Mouse (Mus musculus) E14TG2a.4 (cell line): ENCODE measurements around the gene Map2k4.

Source experiments
- H3K27me3 ChIP-seq: 2 replicates; pipeline ENCODE4 v1.6.1; 2014; ENCODE audit warnings: low read length, control low read depth; ENCODE audit not compliant: insufficient read depth
- H3K36me3 ChIP-seq: 2 replicates; pipeline ENCODE4 v1.6.1; 2014; ENCODE audit warnings: low read length, control low read depth; ENCODE audit not compliant: insufficient read depth
- H3K4me1 ChIP-seq: replicated peaks from 2 replicates; pipeline ENCODE4 v1.6.1; 2014; ENCODE audit warnings: low read depth, low read length, control low read depth
- H3K4me3 ChIP-seq: replicated peaks from 2 replicates; pipeline ENCODE4 v1.5.1; 2014; ENCODE audit warnings: mild to moderate bottlenecking, low read length
- H3K9me3 ChIP-seq: 2 replicates; pipeline ENCODE4 v1.6.1; 2014; ENCODE audit warnings: low read length, control low read depth
- CTCF ChIP-seq: conservative IDR thresholded peaks from 2 replicates; pipeline ENCODE4 v1.5.1; 2014; ENCODE audit warnings: low read length
- NANOG ChIP-seq: IDR thresholded peaks from 2 replicates; pipeline ENCODE4 v1.6.1; 2014; ENCODE audit warnings: borderline replicate concordance, low read length, mixed read lengths
- POU5F1 ChIP-seq: IDR thresholded peaks from 2 replicates; pipeline ENCODE4 v1.6.1; 2014; ENCODE audit warnings: low read length, borderline replicate concordance

The Map2k4 gene

GRCm38 (mm10) chr11:65788154-65788553, at the start of gene Map2k4:
TSS of gene Map2k4 (minus strand) at chr11:65788297.
- Histone ChIP-seq H3K9me3 (no peaks in the 10 kb centered on the region), H3K4me3 (peak within 1 kb of the TSS; percentile 88), H3K27me3 (0 out of 2 replicates have a peak, but pooled peaks cover 2% of the 10 kb centered on the region), H3K36me3 (no peaks in the 10 kb centered on the region), H3K4me1 (peaks cover 20% of the 10 kb centered on the region)
- TF ChIP-seq CTCF (no peak), POU5F1 (no peak), NANOG (no peak)

DNA sequence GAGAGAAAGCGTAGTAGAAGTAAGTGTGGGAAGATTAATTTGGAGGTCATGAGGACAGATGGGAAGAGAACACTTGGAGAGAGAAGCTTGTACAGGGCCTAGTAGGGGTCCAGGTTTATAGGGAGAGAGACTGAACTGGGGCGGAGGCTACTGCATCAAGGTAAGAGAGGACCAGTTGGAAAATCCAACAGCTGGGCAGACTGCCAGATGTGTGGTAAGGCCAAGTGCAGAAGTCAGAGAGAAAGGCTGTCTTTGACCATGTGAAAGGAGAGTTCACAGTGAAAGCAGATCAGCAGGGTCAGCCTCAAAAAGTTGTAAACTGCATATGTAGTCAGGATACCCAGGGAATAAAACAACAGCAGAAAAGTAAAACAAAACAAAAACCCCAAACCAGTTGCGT, 36.5 kb upstream of the Map2k4 start:
- no peaks in the 10 kb centered on the region for H3K9me3 ChIP-seq
- H3K4me3 ChIP-seq = no peak overlapping the region
- H3K36me3 ChIP-seq = peaks cover 45% of the 10 kb centered on the region
- no peaks in the 10 kb centered on the region for H3K27me3 ChIP-seq
- TF ChIP-seq POU5F1 (no peak), CTCF (no peak), NANOG (no peak)
- peaks cover 4% of the 10 kb centered on the region; the same call in 1 of the 2 replicates for H3K4me1 ChIP-seq

DNA sequence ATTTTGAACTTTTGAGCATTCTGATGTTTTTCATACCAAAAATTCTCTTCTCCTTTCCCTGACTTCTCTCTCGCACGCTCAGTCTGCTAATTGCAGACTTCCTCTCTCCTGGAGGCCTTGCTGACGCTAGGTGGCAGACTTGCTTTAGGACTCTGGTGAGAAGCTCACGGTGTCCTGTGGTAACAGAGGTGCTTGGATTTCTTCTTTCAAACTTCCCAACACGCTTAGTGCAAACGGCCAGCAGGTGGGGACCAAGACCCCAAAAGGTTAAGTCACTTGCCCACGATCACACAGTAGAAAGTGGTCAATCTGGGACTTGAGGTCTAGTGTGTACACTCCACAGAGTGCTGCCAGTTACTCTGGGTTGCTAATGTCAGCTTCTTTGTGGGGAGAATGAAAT, 32.8 kb upstream of the Map2k4 start:
- TF ChIP-seq CTCF (peak; percentile 67), NANOG (no peak), POU5F1 (no peak)
- no peak overlapping the region for H3K4me3 ChIP-seq
- H3K4me1 ChIP-seq = peaks cover 4% of the 10 kb centered on the region; the same call in 1 of the 2 replicates
- no peaks in the 10 kb centered on the region for H3K27me3 ChIP-seq
- H3K36me3 ChIP-seq = peaks cover 40% of the 10 kb centered on the region
- H3K9me3 ChIP-seq = no peaks in the 10 kb centered on the region

DNA sequence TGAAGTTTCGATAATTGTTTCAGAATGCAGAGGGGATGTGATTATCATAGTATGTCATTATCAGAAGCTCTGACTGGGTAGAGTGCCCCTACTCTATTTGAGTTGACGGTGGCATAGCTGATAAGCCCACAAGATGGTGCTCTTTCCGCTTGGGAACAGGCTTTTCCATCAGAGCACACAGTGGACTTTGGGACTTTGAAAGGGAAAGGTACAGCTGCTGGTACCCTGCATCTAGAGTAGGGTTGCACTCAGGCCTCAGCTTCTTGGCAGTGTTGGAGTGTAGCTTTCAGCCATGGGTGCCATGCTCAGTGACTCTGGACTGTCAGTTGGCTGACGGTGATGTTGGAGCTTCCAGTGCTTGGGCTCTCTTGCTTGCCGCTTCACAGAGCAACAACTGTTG, 32.2 kb upstream of the Map2k4 start:
- Histone ChIP-seq H3K9me3 (no peaks in the 10 kb centered on the region), H3K27me3 (no peaks in the 10 kb centered on the region), H3K36me3 (peaks cover 46% of the 10 kb centered on the region), H3K4me1 (peaks cover 4% of the 10 kb centered on the region; the same call in 1 of the 2 replicates), H3K4me3 (no peak overlapping the region)
- TF ChIP-seq CTCF = peak; percentile 35
- TF ChIP-seq POU5F1 = no peak
- no peak for TF ChIP-seq NANOG

- H3K4me3 ChIP-seq = no peak overlapping the region
- TF ChIP-seq POU5F1 (no peak), CTCF (no peak), NANOG (no peak)
- no peaks in the 10 kb centered on the region for H3K9me3 ChIP-seq
- no peaks in the 10 kb centered on the region for H3K27me3 ChIP-seq
- H3K4me1 ChIP-seq = peaks cover 4% of the 10 kb centered on the region; the same call in 1 of the 2 replicates
- peaks cover 50% of the 10 kb centered on the region for H3K36me3 ChIP-seq
Observed at GRCm38 (mm10) chr11:65818193-65818592, 30.1 kb upstream of the Map2k4 start.

- TF ChIP-seq CTCF (no peak), NANOG (no peak), POU5F1 (no peak)
- no peaks in the 10 kb centered on the region for H3K9me3 ChIP-seq
- H3K4me1 ChIP-seq = peaks cover 12% of the 10 kb centered on the region
- H3K4me3 ChIP-seq = no peak overlapping the region
- peaks cover 32% of the 10 kb centered on the region for H3K36me3 ChIP-seq
- H3K27me3 ChIP-seq = no peaks in the 10 kb centered on the region
Observed at GRCm38 (mm10) chr11:65816237-65816636, 28.1 kb upstream of the Map2k4 start.

DNA sequence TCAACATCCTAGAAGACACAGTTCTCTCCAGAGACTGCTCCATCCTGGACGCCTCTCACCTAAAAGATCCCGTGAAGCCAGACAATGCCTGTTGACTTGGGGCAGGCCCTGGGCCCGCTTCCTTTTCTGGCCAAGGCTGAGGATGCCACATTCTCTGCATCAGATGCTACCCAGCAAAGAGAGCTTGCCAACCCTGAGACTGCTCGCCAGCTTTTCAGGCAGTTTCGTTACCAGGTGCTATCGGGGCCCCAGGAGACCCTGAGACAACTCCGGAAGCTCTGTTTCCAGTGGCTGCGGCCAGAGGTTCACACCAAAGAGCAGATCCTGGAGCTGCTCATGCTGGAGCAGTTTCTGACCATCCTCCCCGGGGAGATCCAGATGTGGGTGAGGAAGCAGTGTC, 26.3 kb upstream of the Map2k4 start:
- TF ChIP-seq POU5F1 = no peak
- TF ChIP-seq CTCF = no peak
- no peak for TF ChIP-seq NANOG
- no peaks in the 10 kb centered on the region for H3K27me3 ChIP-seq
- peaks cover 32% of the 10 kb centered on the region for H3K36me3 ChIP-seq
- no peaks in the 10 kb centered on the region for H3K9me3 ChIP-seq
- H3K4me1 ChIP-seq = peaks cover 8% of the 10 kb centered on the region
- H3K4me3 ChIP-seq = no peak overlapping the region

- no peaks in the 10 kb centered on the region for H3K9me3 ChIP-seq
- H3K36me3 ChIP-seq = peaks cover 28% of the 10 kb centered on the region
- no peak overlapping the region for H3K4me3 ChIP-seq
- no peak for TF ChIP-seq NANOG
- no peak for TF ChIP-seq CTCF
- no peak for TF ChIP-seq POU5F1
- H3K27me3 ChIP-seq = no peaks in the 10 kb centered on the region
- peaks cover 12% of the 10 kb centered on the region for H3K4me1 ChIP-seq
Observed at GRCm38 (mm10) chr11:65812088-65812487, 24.0 kb upstream of the Map2k4 start.

- Histone ChIP-seq H3K9me3 (no peaks in the 10 kb centered on the region), H3K4me3 (peak overlapping the region; percentile 93), H3K36me3 (no peaks in the 10 kb centered on the region), H3K27me3 (no peaks in the 10 kb centered on the region), H3K4me1 (peaks cover 22% of the 10 kb centered on the region)
- TF ChIP-seq POU5F1 (no peak), NANOG (no peak), CTCF (no peak)
Observed at GRCm38 (mm10) chr11:65807601-65808000, 19.5 kb upstream of the Map2k4 start.
